Mouse (Mus musculus): ENCODE results near the gene Hcls1.

Gene Hcls1

GRCm38 (mm10) chr16:36930231-36931136, 4.3 kb upstream of the Hcls1 start:
- peak; percentile 41 for DNase-seq

DNA sequence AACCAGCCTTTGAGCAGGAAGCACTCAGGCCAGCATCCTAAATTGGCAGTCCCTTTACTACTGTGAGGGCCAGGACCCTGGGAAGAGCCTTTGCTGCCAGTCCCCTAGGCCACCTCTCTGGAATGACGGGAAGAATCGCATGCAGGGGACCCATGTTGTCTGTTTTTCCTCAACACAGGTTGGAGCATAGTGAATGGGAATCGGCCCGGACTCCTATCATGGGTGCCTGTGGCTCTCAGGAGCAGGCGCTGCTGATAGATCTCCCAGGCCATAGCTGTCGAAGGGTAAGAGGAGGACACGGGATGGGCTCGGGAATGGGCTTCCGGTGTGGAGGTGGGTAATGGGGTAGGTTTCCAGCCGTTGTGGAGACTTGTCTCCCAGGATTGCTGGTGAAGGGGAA, 3.4 kb upstream of the Hcls1 start:
- DNase-seq: no peak

DNA sequence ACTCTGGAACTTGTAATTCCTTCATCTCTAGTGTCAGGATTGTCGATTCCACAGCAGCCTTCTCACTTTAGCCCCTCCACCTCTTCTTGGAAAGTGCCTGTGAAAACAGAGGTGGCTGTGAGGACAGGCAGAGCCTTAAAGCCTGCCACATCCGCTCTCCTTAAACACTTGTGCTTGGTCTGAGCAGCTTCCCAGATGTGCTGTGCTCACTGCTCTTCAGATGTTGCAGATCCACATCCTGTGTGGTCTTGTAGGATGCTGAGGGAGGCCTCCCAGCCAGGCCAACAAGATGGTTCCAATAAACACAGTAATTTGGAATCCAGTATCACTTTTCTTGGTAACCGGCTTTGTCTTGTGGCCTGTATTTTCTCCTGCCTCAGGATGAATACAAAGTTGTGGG, 2.8 kb upstream of the Hcls1 start:
- DNase-seq: no peak

DNA sequence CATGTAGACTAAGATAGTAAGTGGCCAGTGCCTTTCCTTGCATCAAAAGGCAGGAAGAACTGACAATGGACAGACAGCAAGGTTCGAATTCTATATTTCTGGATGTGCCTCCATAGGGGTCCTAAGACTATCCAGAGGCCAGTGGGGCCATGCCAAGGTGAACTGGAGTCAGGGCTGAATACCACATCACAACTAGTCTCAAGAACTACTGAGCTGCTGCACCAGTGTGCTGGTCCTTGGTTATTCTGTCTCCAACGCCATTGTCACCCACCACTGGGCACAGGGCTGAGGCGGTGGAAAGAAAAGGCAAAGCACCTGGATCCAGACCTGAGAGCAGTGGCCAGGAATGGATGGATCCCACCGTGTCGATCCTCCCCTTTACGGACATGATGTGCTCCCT, 2.2 kb upstream of the Hcls1 start:
- DNase-seq: no peak

GRCm38 (mm10) chr16:36934131-36934840, 497 bp upstream of the Hcls1 start:
- DNase-seq: peak; percentile 54

DNA sequence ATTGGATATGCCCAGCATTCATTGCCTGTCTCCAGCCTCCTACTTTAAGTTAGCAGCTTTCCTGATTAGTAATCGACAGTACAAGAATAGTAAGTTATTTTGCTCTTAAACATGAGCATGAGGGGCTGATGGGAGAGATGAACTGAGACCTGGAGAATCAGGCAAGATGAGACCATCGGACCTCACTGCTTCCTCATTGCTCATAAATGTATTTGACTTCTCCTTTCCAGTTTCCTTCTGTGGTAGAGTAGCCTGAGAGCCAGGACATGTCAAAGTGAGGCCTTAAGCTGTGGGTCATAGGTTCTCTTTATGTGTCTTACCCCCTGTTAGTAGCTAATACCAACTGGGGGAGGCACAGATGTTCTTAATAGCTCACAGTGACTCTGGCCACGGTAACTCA, 1.0 kb downstream of the Hcls1 start:
- DNase-seq: peak; percentile 33

- peak; percentile 64 for DNase-seq
Observed at GRCm38 (mm10) chr16:36941137-36941727, 6.4 kb downstream of the Hcls1 start.

- no peak for DNase-seq
Observed at GRCm38 (mm10) chr16:36941895-36942294, 7.1 kb downstream of the Hcls1 start.

GRCm38 (mm10) chr16:36943591-36943990, 8.8 kb downstream of the Hcls1 start:
- no peak for DNase-seq

- no peak for DNase-seq
Observed at GRCm38 (mm10) chr16:36944895-36945424, 10.2 kb downstream of the Hcls1 start.

GRCm38 (mm10) chr16:36946459-36947159, 11.8 kb downstream of the Hcls1 start:
- DNase-seq: no peak

- DNase-seq: no peak
Observed at GRCm38 (mm10) chr16:36947646-36948197, 12.9 kb downstream of the Hcls1 start.

GRCm38 (mm10) chr16:36949614-36950336, 15.0 kb downstream of the Hcls1 start:
- DNase-seq: no peak

DNA sequence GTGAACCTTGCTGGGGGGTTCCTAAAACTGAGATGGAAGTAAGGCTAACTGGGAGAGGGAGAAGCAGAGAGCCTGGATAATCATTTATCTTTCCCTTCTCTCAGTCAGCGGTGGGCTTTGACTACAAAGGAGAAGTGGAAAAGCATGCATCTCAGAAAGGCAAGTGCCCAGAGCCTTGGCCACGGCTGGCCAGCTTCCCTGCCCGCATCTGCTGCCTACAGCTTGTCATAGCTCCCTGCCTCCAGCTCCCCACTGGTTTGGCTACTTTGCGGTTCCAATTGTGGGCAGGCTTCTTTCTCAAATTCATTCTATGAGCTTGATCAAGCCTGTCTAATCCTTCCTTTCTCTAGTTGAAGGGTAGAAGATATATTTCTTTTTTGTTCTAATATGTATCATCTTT, 16.2 kb downstream of the Hcls1 start:
- DNase-seq: no peak

GRCm38 (mm10) chr16:36955106-36955505, 20.3 kb downstream of the Hcls1 start:
- DNase-seq: no peak

GRCm38 (mm10) chr16:36963415-36963814, 28.6 kb downstream of the Hcls1 start:
- no peak for DNase-seq

GRCm38 (mm10) chr16:36979127-36979526, 44.3 kb downstream of the Hcls1 start:
- no peak for DNase-seq

DNA sequence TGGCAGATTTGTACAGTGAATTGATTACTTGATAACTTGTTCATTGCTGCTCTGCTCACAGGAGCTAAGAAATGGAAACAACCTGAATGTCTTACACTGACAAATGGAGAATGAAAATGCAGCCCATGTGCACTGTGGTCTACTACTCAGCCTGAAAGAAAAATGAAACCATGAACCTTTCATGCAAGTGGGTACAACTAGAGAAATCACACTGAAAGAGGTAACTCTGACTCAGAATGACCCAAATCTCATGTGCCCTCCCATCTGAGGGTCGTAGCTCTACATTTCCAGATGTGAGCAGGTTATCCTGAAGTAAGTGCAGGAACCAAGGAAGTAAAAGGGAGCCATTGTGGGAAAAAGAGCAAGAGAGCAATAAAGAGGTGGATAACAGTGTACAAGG, 49.0 kb downstream of the Hcls1 start:
- DNase-seq: no peak

DNA sequence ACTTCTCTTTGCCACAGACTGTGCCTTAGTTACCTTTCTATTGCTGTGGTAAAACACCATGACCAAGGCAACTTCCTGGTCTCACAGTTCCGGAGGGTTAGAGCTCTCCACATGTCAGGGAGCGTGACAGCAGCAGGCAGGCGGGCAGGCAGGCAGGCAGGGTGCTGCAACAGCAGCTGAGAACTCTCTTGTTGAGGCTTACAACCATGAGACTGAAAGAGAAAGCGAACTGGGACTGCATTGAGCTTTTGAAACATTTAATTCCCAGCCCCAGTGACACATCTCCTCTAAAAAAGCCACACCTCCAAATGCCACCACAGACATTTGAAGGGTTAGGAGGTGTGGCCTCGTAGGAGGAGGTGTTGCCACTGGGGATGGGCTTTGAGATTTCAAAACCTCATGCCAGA, 50.9 kb downstream of the Hcls1 start:
- DNase-seq: peak; percentile 39

DNA sequence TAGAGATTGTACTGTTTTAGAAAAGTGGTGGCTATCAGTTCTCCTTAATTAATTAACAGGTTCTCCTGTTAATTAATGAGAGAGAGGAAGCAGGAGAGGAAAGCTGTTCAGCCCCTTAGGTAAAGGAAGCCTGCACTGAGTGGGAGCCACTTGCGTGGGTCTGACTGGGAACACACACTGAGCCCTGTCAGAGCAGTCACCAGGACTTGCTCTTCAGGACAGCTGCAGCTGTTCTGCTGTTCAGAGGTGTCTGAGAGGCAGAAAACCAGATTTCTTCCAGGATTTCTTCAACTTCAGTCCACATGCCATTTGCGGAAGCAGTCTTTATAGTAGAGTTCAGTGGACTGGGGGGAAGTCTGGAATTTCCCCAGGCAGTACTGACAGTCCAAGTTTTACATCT, 52.6 kb downstream of the Hcls1 start:
- DNase-seq: no peak

- DNase-seq: no peak
Observed at GRCm38 (mm10) chr16:36988066-36988465, 53.3 kb downstream of the Hcls1 start.

DNA sequence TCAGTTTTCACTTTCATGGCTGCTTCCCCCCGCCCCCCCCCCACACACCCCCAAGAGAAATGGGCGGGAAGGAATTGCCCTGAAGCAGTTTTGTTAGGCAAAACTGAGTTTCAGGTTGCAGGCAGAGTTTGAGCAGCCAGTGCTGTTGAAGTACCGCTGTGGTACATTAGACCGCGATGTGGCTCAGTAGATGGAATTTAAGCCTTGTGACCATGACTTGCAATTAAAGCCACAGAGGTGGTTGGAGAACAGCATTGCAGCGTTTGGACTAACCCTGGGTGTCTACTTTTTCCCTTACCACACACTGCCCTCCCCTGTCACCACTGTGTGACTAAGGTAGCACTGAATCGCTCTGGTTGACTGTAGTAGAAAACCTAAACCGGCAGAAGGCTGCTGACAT, 54.7 kb downstream of the Hcls1 start:
- no peak for DNase-seq

Data from lung, postnatal 36 days (tissue).